Mouse (Mus musculus) left cerebral cortex, adult 2 months (tissue): Measurements from ENCODE around the gene Spata31d1b. TPM values are rescaled to one million over a fixed set of nuclear protein-coding genes. Genes with fewer than 3 reads are reported as not detected.
"Not testable (repeated sequence)": the region's sequence is repeated elsewhere in the genome, so short reads cannot be mapped to it uniquely, and the experiment has no call there.

Experiments
- DNase-seq, 2 experiments: peaks; one replicate each; pipeline ENCODE4 v3.0.0; 2021 to 2022; ENCODE audit warnings: low spot score in 2 of 2, mixed read lengths in 1 of 2; ENCODE audit errors: extremely low spot score in 1 of 2
- H3K27ac ChIP-seq: fragments of 200-600 bp; 2 replicates; pipeline ENCODE4 v1.8.1; 2022
- H3K4me3 ChIP-seq: fragments of 200-600 bp; 2 replicates; pipeline ENCODE4 v1.8.1; 2022
- CTCF ChIP-seq: fragments of 200-600 bp; IDR thresholded peaks from 2 replicates; pipeline ENCODE4 v1.8.1; 2022; ENCODE audit warnings: antibody characterized with exemption, mild to moderate bottlenecking, moderate library complexity
- intact Hi-C: fragments of 180-260 bp; cut with DNase I; formaldehyde crosslinking; loops from one replicate; pipeline ENCODE4 v1.15.1; 2025
- total RNA-seq, 2 experiments: library from RNA; stranded (reverse); gene quantifications; 2 replicates each; pipeline ENCODE4 v1.2.3; 2021

Gene Spata31d1b
- total RNA-seq, 2 experiments from 2014 or later = 0.09 TPM; not detected in 1

DNA sequence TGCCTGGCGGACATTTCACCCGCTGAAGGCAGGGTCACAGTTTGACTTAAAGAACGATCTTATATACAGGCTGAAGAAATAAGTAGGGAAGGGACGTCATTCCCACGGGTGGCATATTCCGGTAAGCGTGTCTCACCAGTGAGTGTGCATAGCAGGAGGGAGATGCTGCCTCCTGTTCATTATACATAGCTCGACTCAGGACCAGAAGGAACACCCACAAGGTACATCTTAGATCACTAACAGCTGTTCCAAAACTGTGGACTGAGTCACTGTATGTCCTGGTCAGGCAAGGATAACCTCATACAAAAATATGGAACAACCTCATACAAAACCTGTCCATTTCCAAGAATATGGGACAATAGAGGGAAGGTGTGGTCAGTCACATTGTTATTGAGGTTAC, 13.0 kb upstream of the Spata31d1b start:
- DNase-seq = peak in 1 of 2 experiments; percentile 26
- no peak overlapping the region for H3K4me3 ChIP-seq
- intact Hi-C loops = loop anchor here (1.0 kb wide), 1 partner anchor 46 kb away; no protein-coding TSS in a partner anchor
- H3K27ac ChIP-seq = peak overlapping the region; percentile 50
- no peak for TF ChIP-seq CTCF

DNA sequence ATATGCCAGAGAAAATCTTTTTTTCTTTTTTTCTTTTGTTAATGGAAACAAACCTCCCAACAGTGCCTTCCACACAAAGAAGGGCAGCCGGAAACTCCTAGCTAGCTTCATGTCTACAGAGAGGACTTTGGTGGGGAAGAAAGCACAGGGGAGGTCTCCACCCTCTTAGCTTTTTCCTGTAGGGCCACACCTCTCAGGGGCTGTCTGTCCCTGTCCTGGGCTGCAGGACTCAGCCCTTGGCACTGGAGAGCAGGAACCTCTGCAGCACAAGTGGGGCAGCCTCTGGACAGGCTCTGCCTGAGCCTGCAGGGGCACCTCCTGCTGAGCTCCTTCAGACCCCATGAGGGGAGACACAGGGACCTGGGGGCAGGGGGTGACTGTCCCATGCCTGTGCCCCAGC, 11.9 kb upstream of the Spata31d1b start:
- intact Hi-C loops, DNase-seq, H3K27ac ChIP-seq, H3K4me3 ChIP-seq: not testable (repeated sequence)

DNA sequence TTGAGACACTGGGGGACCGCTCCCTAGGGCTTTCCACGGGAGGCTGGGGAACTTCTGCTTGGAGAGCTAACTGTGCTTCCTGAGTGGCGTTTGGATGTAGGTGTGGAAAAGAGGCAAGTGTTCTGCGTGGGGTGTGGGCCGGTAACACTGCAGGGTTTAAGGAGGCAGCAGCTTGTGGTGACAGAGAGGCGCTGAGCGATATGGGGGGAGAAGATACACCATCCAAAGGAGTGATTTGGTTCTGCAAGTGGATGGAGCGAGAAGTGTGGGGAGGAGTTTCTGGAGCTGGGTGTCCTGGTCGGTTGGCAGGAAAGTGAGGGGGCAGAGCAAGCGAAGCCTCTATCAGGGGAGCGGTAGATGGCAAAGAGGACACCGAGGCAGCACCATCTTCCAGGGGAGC, 8.6 kb upstream of the Spata31d1b start:
- peak; percentile 20 to 42 for DNase-seq
- H3K27ac ChIP-seq = peak overlapping the region; percentile 55
- H3K4me3 ChIP-seq = no peak overlapping the region
- TF ChIP-seq CTCF = no peak
- intact Hi-C loops = no loop called here

DNA sequence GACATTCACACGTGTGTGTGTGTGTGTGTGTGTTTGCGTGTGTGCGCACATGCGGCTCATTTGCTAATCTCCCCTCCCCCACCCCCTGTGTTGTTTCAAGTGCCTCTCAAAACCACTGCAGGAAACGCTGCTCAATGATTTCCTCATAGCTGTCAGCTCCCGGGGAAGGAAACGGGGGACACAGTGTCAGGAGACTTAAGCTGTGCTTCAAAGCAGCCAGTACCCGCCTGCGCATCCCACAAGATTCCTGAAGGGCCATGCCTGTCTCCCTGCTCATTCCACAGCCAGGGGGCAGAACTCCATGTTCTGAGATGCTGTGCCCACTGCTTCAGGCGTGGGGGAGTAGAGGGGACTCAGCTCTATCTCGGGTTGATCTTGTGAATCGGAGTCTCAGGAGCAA, 7.5 kb upstream of the Spata31d1b start:
- no peak overlapping the region for H3K4me3 ChIP-seq
- H3K27ac ChIP-seq = no peak overlapping the region
- DNase-seq = peak; percentile 19 to 36
- peak; percentile 42 for TF ChIP-seq CTCF
- intact Hi-C loops = no loop called here

DNA sequence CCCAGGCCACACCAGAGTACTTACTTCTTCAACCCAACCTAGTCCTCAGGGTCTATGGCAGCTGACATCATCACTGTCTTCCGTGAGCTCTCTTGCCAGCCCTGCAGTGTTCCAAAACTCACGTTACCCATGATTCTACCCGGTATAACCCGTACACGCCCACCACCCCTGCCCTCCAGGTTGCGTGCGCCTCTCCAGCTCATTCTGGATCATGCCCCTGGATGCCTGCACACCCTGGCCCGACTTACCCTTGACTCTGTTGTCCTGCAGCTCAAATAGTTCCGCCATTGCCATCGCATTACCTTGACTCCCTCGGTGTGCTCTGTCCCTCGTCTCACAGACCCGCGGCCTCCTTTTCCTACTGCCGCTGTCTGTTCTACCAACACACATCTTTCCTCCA, 1.9 kb upstream of the Spata31d1b start, which contains the start of gene Spata31d1a:
Spata31d1a (minus strand) TSS at position 101 of the 400 bp plus-strand sequence.
- intact Hi-C loops = no loop called here
- DNase-seq = no peak
- no peak for TF ChIP-seq CTCF
- H3K4me3 ChIP-seq = no peak within 1 kb of the TSS
- H3K27ac ChIP-seq = no peak within 1 kb of the TSS

DNA sequence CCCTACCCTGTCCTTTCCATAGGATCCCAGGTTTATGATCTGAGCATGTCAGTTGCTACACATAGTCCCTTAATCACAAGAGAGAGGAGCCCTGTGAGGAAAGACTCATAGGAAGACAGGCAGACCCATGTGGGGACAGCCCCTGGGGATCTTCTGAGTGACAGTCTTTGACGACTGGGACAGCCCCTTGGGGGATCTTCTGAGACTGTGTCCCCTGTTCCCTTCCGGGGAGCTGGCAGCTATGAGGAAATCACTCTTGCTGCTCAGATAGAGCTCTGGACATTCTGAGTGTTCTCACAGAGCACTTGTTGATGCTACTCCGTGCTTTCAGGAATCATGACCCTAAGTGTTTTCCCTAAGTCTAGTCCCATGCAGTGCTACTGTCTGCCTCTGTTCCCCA, 1.6 kb downstream of the Spata31d1b start:
- no peak overlapping the region for H3K27ac ChIP-seq
- H3K4me3 ChIP-seq = no peak overlapping the region
- intact Hi-C loops = no loop called here
- no peak for TF ChIP-seq CTCF
- DNase-seq = no peak

DNA sequence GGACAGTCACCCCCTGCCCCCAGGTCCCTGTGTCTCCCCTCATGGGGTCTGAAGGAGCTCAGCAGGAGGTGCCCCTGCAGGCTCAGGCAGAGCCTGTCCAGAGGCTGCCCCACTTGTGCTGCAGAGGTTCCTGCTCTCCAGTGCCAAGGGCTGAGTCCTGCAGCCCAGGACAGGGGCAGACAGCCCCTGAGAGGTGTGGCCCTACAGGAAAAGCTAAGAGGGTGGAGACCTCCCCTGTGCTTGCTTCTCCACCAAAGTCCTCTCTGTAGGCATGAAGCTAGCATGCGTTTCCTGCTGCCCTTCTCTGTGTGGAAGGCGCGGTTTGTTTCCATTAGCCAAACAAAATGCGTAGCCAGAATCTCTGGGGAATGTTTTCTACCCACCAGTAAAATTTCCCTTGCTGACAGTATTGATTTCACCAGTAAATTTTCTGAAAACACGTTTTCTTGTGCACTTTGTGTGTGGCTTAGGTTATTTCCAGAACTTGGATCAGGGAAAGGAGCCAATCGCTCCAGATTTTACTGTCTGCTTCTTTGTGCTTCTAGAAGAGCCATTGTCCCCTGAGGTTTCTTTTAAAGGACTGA, 6.9 kb downstream of the Spata31d1b start:
- DNase-seq, H3K4me3 ChIP-seq: not testable (repeated sequence)
- intact Hi-C loops = loop anchor here (1.0 kb wide), 1 partner anchor 18 kb away; no protein-coding TSS in a partner anchor
- peak overlapping the region; percentile 11; the same call in 1 of the 2 replicates for H3K27ac ChIP-seq

DNA sequence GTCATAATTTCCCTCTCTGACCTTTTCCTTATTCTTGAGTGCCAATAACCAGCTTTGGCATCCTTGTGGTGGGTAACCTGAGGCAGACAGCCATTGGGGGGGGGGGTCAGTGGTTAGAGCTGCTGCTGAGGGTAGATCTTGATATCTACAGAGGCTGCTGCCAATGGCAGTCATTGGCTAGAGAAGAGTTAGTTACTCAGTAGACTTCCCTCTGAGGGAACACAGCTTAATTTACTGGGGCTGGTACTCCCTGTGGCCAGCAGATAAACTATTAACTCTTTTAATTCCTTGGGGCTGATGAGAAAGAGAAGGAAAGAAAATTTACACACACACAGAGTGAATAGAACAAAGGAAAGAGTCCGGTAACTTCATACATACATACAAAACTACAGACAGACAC, 7.4 kb downstream of the Spata31d1b start:
- Histone ChIP-seq H3K27ac (peak overlapping the region; percentile 11; the same call in 1 of the 2 replicates), H3K4me3 (no peak overlapping the region)
- no peak for DNase-seq
- TF ChIP-seq CTCF = no peak
- intact Hi-C loops = loop anchor here (1.0 kb wide), 1 partner anchor 18 kb away; no protein-coding TSS in a partner anchor

DNA sequence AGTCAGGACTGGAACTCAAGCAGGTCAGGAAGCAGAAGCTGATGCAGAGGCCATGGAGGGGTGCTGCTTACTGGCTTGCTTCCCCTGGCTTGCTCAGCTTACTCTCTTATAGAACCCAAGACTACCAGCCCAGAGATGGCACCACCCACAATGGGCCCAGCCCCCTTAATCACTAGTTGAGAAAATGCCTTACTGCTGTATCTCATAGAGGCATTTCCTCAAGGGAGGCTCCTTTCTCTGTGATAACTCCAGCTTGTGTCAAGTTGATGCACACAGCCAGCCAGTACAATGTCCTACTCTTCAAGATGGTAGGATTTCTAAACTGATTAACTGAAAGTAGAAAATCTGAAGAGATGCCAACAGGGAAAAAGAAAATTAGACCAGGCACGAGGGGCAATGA, 10.0 kb downstream of the Spata31d1b start:
- H3K27ac ChIP-seq, H3K4me3 ChIP-seq, intact Hi-C loops, DNase-seq: not testable (repeated sequence)

DNA sequence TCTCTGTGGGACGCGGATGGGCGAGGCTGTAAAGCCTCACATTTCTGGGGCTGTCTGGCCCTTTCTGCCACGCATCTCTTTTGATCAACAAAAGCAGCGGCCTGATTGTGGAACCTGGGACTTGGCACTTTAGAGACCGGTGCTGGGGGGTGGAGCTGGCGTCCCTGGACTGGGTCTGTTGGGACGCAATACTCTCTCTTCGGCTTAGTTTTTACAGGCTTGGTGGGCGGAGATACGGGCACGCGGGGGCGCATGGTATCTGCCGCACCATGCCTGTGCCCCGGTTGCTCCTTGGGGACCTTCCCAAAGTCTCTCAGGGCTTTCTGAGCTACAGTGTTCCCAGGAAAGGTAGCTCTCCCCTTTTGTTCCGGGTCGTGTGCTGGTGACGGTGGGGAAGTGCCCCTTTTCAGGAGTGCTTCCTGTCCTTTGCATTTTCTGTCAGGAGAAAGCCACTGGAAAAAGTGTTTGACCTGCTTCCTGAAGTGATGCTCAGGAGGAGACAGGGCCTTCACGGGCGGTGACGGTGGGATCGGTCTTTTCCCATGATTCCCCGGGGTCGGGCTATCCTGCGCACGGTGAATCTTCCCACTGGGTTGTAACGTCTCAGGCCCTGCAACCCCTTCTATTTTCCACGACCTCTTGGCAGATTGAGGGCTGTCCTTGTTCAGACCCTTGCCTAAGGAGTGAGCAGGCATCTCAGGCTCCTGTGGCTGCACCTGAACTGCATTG, 14.2 kb downstream of the Spata31d1b start:
- no peak overlapping the region for H3K4me3 ChIP-seq
- intact Hi-C loops = loop anchor here (5.0 kb wide), 1 partner anchor 49 kb away; the partner anchor contains the start of gene Golm1
- H3K27ac ChIP-seq = no peak overlapping the region
- TF ChIP-seq CTCF = no peak
- DNase-seq = no peak

DNA sequence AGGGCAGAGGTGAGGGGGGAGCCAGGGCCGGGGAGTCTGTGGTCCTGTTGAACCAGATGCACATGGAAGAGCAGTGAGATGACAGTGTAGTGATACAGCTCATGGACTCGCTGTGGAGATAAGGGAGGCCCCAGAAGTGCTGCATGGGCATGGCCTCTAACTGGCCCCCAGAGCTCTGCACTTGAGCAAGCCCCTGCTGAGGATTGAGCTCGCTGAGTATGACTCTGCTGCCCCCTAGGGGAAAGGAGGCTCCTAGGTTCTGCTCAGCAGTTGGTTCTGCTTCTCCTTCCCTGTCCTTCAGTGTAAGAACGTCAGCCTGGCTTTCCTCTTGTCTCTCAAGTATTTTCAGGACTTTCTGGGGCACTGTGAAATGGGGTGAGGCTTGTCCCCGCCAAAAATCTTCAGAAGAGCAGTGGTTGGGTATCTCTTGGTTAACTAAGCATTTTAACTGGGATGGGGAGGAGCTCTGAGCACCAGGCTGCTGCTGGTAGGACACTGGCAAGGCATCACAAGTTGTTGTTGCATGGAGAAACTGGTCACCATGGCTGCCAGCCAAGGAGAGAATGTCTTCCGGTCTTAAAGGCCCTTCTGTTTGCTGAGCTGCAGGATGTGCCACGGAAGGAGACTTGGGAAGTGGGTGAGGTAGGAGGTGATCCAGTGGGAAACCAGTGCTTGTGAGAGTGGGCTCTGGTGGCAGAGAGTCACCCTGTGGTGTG, 16.5 kb downstream of the Spata31d1b start:
- peak; percentile 80 for DNase-seq
- peak; percentile 98 for TF ChIP-seq CTCF
- intact Hi-C loops = loop anchor here (2.0 to 5.0 kb wide), 2 partner anchors 51 to 90 kb away; partner anchors contain the start of gene Golm1
- Histone ChIP-seq H3K4me3 (no peak overlapping the region), H3K27ac (no peak overlapping the region)

DNA sequence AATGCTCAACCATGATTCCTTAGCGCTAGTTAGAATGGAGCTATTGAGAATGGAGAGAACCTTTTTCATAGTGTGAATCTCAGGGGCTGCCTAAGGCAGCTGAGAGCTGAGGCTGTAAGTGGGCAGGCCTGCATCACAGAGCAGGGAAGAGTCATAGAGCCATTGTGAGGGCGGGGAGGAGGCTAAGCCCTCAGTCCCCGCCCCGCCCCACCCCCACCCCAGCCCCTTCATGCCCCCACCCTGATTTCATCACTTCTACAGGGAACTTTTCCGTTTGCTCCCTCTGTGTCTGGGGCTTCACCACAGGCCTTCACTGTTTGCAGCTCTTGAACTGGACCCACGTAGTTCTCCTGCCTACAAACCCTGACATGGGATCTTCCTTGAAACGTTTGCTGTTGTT, 19.6 kb downstream of the Spata31d1b start, which contains the start of gene Spata31d1d:
Spata31d1d (minus strand) TSS at position 101 of the 400 bp plus-strand sequence.
- Histone ChIP-seq H3K27ac (no peak within 1 kb of the TSS), H3K4me3 (no peak within 1 kb of the TSS)
- no peak for DNase-seq
- no peak for TF ChIP-seq CTCF
- intact Hi-C loops = no loop called here
